Mouse (Mus musculus): ENCODE measurements around the gene Pilrb2. TPM values are rescaled to one million over a fixed set of nuclear protein-coding genes. Genes with fewer than 3 reads are reported as not detected.
"Not testable (repeated sequence)": the region's sequence is repeated elsewhere in the genome, so short reads cannot be mapped to it uniquely, and the experiment has no call there.

Pilrb2 gene
- total and polyA plus RNA-seq, 3 experiments = not detected

- H3K4me1 ChIP-seq (ENCODE audit: control insufficient read depth in 1 of 2, insufficient read depth in 2 of 2); H3K4me3 ChIP-seq (replicated peaks in 1 of 3; ENCODE audit: low read depth in 2 of 3, low read length in 2 of 3, poor library complexity in 1 of 3); H3K79me2 ChIP-seq (replicated peaks; ENCODE audit: control insufficient read depth, extremely low read depth, insufficient read depth, poor library complexity, severe bottlenecking); H3K9me3 ChIP-seq (replicated peaks; ENCODE audit: low read length); DNase-seq (ENCODE audit: extremely low read depth); H3K27me3 ChIP-seq (replicated peaks); H3K9ac ChIP-seq (ENCODE audit: insufficient read depth, low read depth); H3K27ac ChIP-seq (ENCODE audit: insufficient read depth, low read depth); H3K36me3 ChIP-seq (replicated peaks in 1 of 2; ENCODE audit: control insufficient read depth in 1 of 2, insufficient read depth in 1 of 2, low read length in 1 of 2); H3K4me2 ChIP-seq (ENCODE audit: insufficient read depth, low read depth, poor library complexity, severe bottlenecking); dilution Hi-C loops (cut with MboI; ENCODE audit: extremely low pct_ligation_motif_present, extremely low pct_unique_long_range_greater_than_20kb, low sequenced_read_pairs); in situ Hi-C loops (cut with MboI; ENCODE audit: low pct_ligation_motif_present, low pct_unique_long_range_greater_than_20kb, low sequenced_read_pairs): not testable (repeated sequence)
These were observed 14.7 kb downstream of the Pilrb2 start for GRCm38 (mm10) chr5:137856870-137857269.

- H3K36me3 ChIP-seq (replicated peaks in 1 of 2; ENCODE audit: control insufficient read depth in 1 of 2, insufficient read depth in 1 of 2, low read length in 1 of 2); H3K4me2 ChIP-seq (ENCODE audit: insufficient read depth, low read depth, poor library complexity, severe bottlenecking); in situ Hi-C loops (cut with MboI; ENCODE audit: low pct_ligation_motif_present, low pct_unique_long_range_greater_than_20kb, low sequenced_read_pairs); H3K79me2 ChIP-seq (replicated peaks; ENCODE audit: control insufficient read depth, extremely low read depth, insufficient read depth, poor library complexity, severe bottlenecking); H3K4me3 ChIP-seq (replicated peaks in 1 of 3; ENCODE audit: low read depth in 2 of 3, low read length in 2 of 3, poor library complexity in 1 of 3); H3K27ac ChIP-seq (ENCODE audit: insufficient read depth, low read depth); dilution Hi-C loops (cut with MboI; ENCODE audit: extremely low pct_ligation_motif_present, extremely low pct_unique_long_range_greater_than_20kb, low sequenced_read_pairs); H3K9ac ChIP-seq (ENCODE audit: insufficient read depth, low read depth); H3K9me3 ChIP-seq (replicated peaks; ENCODE audit: low read length); H3K27me3 ChIP-seq (replicated peaks); DNase-seq (ENCODE audit: extremely low read depth); H3K4me1 ChIP-seq (ENCODE audit: control insufficient read depth in 1 of 2, insufficient read depth in 2 of 2): not testable (repeated sequence)
These were observed 16.7 kb downstream of the Pilrb2 start for GRCm38 (mm10) chr5:137854907-137855306.

- in situ Hi-C loops (cut with MboI; ENCODE audit: low pct_ligation_motif_present, low pct_unique_long_range_greater_than_20kb, low sequenced_read_pairs) = not testable (repeated sequence)
These were observed 21.3 kb downstream of the Pilrb2 start for GRCm38 (mm10) chr5:137850313-137850712.

GRCm38 (mm10) chr5:137837110-137837509 is 34.5 kb downstream of the Pilrb2 start:
- H3K9ac ChIP-seq (ENCODE audit: insufficient read depth, low read depth); in situ Hi-C loops (cut with MboI; ENCODE audit: low pct_ligation_motif_present, low pct_unique_long_range_greater_than_20kb, low sequenced_read_pairs); H3K27ac ChIP-seq (ENCODE audit: insufficient read depth, low read depth); H3K36me3 ChIP-seq (replicated peaks in 1 of 2; ENCODE audit: control insufficient read depth in 1 of 2, insufficient read depth in 1 of 2, low read length in 1 of 2); H3K4me3 ChIP-seq (replicated peaks in 1 of 3; ENCODE audit: low read depth in 2 of 3, low read length in 2 of 3, poor library complexity in 1 of 3); H3K27me3 ChIP-seq (replicated peaks); H3K79me2 ChIP-seq (replicated peaks; ENCODE audit: control insufficient read depth, extremely low read depth, insufficient read depth, poor library complexity, severe bottlenecking); dilution Hi-C loops (cut with MboI; ENCODE audit: extremely low pct_ligation_motif_present, extremely low pct_unique_long_range_greater_than_20kb, low sequenced_read_pairs); DNase-seq (ENCODE audit: extremely low read depth); H3K9me3 ChIP-seq (replicated peaks; ENCODE audit: low read length); H3K4me2 ChIP-seq (ENCODE audit: insufficient read depth, low read depth, poor library complexity, severe bottlenecking); H3K4me1 ChIP-seq (ENCODE audit: control insufficient read depth in 1 of 2, insufficient read depth in 2 of 2): not testable (repeated sequence)

More at GRCm38 (mm10) chr5:137850313-137850712, 21.3 kb downstream of the Pilrb2 start:
- dilution Hi-C loops (cut with MboI; ENCODE audit: extremely low pct_ligation_motif_present, extremely low pct_unique_long_range_greater_than_20kb, low sequenced_read_pairs); H3K4me1 ChIP-seq (ENCODE audit: control insufficient read depth in 1 of 2, insufficient read depth in 2 of 2); H3K4me3 ChIP-seq (replicated peaks in 1 of 3; ENCODE audit: low read depth in 2 of 3, low read length in 2 of 3, poor library complexity in 1 of 3); H3K27ac ChIP-seq (ENCODE audit: insufficient read depth, low read depth); H3K4me2 ChIP-seq (ENCODE audit: insufficient read depth, low read depth, poor library complexity, severe bottlenecking); H3K27me3 ChIP-seq (replicated peaks); DNase-seq (ENCODE audit: extremely low read depth); H3K9ac ChIP-seq (ENCODE audit: insufficient read depth, low read depth); H3K79me2 ChIP-seq (replicated peaks; ENCODE audit: control insufficient read depth, extremely low read depth, insufficient read depth, poor library complexity, severe bottlenecking); H3K36me3 ChIP-seq (replicated peaks in 1 of 2; ENCODE audit: control insufficient read depth in 1 of 2, insufficient read depth in 1 of 2, low read length in 1 of 2); H3K9me3 ChIP-seq (replicated peaks; ENCODE audit: low read length): not testable (repeated sequence)

Data from CH12.LX (cell line).